Mouse (Mus musculus) layer of hippocampus, adult 11-12 months (tissue): Measurements from ENCODE around the gene Rfc5.
A peak's percentile ranks its signal among the peaks of the same experiment; 100 is the strongest.

Source experiments
- DNase-seq: peaks from one replicate; pipeline ENCODE4 v3.0.0; 2022; ENCODE audit warnings: low spot score

Gene Rfc5

GRCm38 (mm10) chr5:117374372-117375049 is 14.3 kb downstream of the Rfc5 start:
- no peak for DNase-seq

DNA sequence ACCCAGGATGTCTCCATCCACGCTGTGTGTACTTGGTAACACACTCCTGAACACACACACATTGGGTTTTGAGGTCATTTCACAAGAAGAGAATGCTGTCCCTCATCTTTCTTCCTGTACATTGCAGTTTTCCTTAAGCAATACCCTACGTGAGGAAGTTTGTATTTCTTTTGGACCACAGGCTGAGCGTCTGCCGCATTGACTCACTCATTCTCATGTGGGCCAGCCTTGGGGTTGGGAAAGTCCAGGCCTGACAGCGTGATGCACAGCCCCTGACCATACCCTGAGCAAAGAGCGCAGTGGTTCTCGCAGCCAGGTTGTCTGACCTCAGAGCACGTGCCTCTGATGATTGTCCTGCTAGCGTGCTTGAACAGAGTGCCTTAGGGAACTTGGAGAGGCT is 15.4 kb downstream of the Rfc5 start:
- DNase-seq: no peak

- DNase-seq: no peak
Measured at GRCm38 (mm10) chr5:117370592-117370991, 18.3 kb downstream of the Rfc5 start.

- no peak for DNase-seq
Measured at GRCm38 (mm10) chr5:117367206-117367605, 21.6 kb downstream of the Rfc5 start.

DNA sequence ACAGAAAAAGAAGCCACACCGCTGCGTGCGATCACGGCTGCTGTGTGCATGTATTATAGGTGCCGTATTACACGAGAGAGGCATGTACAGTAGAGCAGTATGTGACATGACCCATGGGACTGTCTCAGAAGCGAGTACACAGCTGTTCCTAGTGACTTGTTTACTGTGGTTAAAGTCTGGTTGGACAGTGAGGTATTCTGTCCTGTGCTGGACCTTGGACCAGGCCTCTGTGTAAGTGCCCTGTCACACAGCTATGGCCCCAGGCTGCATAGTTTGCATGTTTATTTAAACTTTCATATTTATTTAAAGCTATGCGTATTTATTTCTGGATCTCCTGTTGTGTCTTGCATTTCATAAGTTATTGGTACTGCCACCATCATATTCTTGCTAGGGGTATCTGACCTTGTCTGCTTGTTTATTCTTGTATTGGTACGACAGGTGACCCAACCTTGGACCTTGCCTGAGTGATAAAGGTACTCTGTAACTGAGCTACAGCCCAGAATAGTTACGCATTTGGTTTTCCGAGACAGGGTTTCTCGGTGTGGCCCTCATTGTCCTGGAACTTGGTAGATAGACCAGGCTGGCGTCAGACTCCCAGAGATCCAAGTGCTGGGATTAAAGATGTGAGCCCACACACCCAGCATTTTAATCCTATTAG is 22.8 kb downstream of the Rfc5 start:
- DNase-seq: no peak

- DNase-seq: no peak
Measured at GRCm38 (mm10) chr5:117364821-117365220, 24.0 kb downstream of the Rfc5 start.

- no peak for DNase-seq
Measured at GRCm38 (mm10) chr5:117363066-117363782, 25.6 kb downstream of the Rfc5 start.

GRCm38 (mm10) chr5:117361590-117361989 is 27.3 kb downstream of the Rfc5 start:
- no peak for DNase-seq

DNA sequence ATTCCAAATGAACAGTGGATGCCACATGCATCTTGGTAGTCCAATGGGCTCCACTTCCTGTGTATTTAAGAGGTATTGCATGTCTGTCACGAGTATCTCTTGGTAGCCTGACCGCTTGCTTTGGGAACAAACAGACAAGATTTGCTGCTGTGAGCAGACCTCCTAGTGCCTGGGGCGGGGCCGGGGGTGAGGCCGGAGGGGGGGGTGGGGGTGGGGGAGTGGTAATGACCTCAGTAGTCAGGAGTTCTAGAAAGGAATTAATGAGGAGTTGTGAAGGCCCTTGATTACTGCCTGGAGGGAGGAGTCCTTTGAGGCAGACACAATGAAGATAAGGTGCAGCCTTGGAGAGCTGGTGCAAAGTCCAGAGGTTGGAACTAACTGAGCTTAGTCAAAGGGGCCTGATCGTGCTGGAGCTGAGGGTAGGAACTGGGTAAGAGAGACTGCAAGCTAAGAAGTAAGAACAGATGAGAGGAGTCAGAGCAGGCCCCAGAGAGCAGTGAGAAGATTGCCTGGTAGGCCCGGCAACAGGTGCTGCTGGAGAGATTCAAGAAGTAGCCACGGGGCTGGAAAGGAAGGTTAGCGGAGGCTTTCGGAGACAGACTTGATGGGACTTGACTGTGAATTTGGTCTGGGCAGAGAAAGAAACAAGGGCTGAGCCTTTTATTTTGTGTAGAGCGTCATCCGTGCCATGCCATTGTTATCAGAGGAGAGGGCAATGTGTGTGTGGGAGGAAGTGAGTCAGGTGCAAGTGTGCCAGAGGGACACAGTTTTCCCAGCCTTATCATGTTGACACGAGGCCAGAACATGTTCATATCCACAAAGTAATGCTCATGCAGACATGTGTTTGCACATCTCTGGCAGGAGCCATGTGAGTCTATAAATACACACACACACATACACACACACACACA is 28.0 kb downstream of the Rfc5 start:
- DNase-seq: no peak

DNA sequence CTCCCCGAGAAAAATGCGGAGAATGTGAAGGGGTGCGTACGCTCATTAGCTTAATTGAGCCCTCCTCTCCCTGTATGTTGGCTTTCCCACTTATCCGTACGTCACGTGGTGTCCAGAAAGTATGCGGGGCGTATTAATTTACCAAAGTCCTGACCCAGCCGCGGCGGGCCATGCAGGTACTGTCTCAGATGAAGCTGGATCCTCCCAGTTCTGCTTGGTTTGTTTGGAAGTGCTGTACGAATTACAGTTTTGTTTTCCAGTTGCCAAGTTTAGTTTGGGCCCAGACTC is 28.7 kb downstream of the Rfc5 start:
- no peak for DNase-seq

DNA sequence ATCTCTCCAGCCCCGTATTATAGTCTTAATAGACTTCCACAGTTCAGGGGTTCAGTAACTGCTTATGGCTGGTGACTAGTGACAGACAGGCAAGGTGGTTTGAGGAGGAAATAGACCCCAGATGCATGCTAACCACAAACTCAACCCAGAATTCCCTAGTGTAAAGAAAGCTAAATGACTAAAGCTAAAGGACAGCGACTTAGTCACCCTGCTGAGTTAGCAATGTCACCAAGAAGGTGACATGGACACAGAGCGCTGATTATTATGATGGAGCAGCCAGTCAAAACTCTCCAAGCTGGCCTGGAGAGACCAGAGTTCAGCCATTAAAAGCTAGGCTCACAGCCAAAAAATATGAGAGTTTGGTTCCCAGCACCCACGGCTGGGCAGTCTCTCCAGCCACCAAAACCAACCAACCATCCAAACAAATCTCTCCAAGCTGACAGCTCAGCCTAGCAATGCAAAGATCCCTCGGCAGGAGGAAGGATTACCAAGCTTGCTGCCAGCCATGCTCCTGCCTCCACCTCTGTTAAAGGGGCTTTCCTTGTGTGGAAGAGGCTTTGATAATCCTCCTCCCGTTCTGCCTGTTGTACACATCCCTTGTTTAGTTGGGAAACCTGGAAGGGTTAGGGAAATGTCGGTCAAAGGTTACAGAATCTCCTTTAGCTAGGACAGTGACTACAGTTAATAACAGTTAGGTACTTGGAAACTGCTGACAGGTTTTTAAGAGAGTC is 29.2 kb downstream of the Rfc5 start:
- DNase-seq: no peak

DNA sequence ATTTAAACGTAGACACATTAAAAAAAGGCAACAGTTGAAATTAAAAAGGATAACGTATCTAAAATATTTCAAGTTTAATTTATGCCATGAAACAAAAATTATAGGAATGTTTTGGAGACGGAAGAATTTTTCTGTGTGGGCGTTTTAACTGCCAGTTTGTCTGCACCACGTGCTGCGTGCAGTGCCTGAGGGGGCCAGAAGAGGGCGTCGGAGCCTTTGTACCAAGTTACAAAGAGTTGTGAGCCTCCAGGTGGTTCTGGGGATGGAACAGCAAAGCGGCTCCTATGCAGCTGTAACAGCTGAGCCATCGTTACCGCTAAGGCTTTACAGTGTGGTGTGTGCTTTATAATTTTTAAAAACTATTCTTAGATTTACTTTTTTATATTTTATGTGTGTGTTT is 30.1 kb downstream of the Rfc5 start:
- DNase-seq: peak; percentile 81

- no peak for DNase-seq
Measured at GRCm38 (mm10) chr5:117358248-117358630, 30.6 kb downstream of the Rfc5 start.

DNA sequence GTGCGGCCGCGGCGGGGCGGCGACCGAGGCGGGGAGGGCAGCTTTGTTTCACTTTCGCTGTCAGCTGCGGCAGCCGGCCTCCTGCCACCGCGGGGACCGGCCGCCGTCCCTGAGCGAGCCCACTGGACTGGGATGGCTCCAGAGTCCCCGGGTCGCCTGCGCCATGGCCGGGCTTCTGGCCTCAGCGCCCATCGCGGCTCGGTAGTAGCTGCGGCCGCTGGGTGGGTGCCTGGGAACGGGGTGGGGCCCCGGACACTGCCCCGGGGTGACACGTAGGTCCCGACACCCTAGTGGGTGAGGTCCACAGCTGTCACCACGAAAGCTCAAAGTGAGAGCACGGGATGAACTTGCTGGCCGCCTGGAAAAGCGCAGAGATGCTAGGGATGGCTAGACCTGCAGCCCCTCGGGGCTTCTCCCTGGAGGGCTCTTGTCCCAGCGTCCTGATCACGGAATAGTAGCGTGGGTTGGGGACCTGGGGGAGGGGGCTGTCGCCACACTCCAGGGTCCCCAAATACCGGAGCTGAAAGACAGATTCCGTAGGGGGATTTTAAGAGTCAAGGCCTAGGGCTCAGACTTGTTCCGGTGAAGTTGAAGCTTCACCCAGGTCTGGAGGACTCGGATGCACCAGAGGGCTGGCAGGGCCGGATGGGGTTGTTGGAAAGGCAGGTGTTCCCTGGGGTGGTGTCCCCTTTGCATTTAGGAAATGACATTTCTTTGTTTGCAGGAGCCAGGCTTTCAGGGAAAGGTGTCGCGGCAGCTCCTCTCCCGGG is 31.2 kb downstream of the Rfc5 start:
- DNase-seq: no peak

DNA sequence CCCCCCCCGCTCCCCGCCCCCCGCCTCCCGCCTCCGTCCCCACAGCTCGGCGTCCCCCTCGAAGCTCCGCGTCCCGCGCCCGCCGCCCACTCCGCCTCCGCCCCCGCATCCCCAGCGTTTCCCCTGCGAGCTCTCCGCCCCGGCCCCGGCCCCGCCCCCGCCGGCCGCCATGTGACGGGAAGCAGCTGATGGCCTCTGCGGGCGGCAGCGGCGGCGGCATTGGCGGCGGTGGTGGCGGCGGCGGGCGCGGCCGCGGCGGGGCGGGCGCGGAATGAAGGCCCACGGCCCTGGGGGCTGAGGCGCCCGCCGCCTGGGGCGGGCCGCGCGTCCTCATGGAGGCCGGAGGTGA is 31.7 kb downstream of the Rfc5 start, which contains the start of gene Wsb2:
Wsb2 (plus strand) TSS at position 176 of the 349 bp plus-strand sequence.
- DNase-seq: peak; percentile 81

- DNase-seq: peak; percentile 46
Measured at GRCm38 (mm10) chr5:117356365-117357128, 32.3 kb downstream of the Rfc5 start.

- DNase-seq: no peak
Measured at GRCm38 (mm10) chr5:117355648-117356303, 33.1 kb downstream of the Rfc5 start.

GRCm38 (mm10) chr5:117354121-117354520 is 34.7 kb downstream of the Rfc5 start:
- no peak for DNase-seq

- peak; percentile 66 for DNase-seq
Measured at GRCm38 (mm10) chr5:117348279-117348678, 40.6 kb downstream of the Rfc5 start.

GRCm38 (mm10) chr5:117347838-117348237 is 41.0 kb downstream of the Rfc5 start:
- no peak for DNase-seq
